Mouse (Mus musculus): ENCODE data around the gene Rilp. TPM values are rescaled to one million over a fixed set of nuclear protein-coding genes. Genes with fewer than 3 reads are reported as not detected.
"Not testable (repeated sequence)": the region's sequence is repeated elsewhere in the genome, so short reads cannot be mapped to it uniquely, and the experiment has no call there.

Gene Rilp
- polyA plus RNA-seq, 1 experiment from 2014 or later = 3.1 TPM

DNA sequence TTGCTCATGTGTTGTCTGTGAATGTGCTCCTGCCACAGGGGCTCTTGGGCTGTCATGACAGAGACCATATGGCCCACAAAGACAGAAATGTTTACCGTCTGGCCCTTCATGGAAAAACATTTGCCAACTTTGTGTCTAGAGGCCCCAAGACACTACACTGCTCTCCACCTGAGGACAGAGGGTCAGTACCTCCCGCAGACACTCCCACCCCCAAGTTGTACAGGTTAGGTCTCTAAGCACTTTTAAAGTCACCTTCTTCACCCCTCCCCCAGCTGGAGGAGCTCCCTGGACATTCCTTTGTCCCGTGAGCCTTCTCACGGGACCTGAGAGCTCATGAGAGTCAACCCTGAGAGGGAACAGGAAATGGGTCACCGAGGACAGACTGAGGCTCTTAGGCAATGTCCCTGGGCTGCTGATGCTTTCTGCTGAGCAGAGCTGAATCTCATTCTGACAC, 39.8 kb downstream of the Rilp start:
- peaks cover 49% of the 10 kb centered on the region for H3K36me3 ChIP-seq (replicated peaks; ENCODE audit: control insufficient read depth, insufficient read depth)
- H3K4me2 ChIP-seq (replicated peaks) = no peak overlapping the region
- H3K4me1 ChIP-seq (replicated peaks; ENCODE audit: control insufficient read depth, insufficient read depth, low read length) = peaks cover 27% of the 10 kb centered on the region; the same call in 1 of the 2 replicates
- ATAC-seq (ENCODE audit: low FRiP score) (no peak), DNase-seq (ENCODE audit: low spot score) (no peak)
- H3K4me3 ChIP-seq (replicated peaks; ENCODE audit: low read length) = no peak overlapping the region
- no peaks in the 10 kb centered on the region for H3K9me3 ChIP-seq (ENCODE audit: control insufficient read depth, low read length)
- peak overlapping the region; percentile 45 for H3K27ac ChIP-seq
- no peak overlapping the region for H3K9ac ChIP-seq
- WGBS = 48% methylated on average over 5 of the region's 5 CpGs
- H3K27me3 ChIP-seq (ENCODE audit: control insufficient read depth, insufficient read depth, low read length) = no peaks in the 10 kb centered on the region

DNA sequence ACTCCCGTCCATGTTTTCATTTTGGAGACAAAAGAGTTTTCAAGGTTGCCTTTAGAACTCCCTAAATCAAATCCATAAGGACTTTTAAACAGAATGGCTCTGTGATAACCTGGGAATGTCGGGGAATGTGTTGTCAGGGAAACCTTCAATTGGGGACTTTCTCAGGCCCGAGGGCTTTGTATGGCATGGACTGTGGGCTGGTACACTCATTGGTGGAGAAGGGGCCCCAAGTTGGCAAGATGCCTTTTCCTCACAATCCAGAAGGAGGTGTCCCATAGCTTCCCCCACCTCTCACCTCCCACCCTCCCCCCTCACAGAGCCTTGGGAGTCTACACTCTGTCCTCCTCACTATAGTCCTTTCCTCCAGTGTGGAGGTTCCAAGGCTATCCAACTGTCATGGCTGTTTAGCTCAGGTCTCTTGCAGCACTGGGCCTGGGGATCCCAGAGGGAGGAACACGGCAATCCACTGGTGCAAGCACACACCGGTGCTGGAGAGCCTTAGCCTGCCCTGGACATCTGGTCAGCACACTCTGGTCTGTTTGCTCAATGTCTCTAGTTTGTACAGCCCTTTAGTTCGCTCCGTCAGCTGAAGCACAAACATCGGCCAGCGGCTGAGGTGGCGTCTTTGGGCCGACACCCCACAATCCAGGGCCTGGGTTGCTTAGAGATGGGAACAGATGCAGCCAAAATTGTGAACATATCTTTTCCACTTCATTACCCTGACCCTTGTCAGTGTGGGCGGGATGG, 40.5 kb downstream of the Rilp start:
- 45% methylated on average over 12 of the region's 12 CpGs for WGBS
- H3K9me3 ChIP-seq (ENCODE audit: control insufficient read depth, low read length) = no peaks in the 10 kb centered on the region
- peak overlapping the region; percentile 45 for H3K27ac ChIP-seq
- DNase-seq (ENCODE audit: low spot score) = no peak
- no peak overlapping the region for H3K4me2 ChIP-seq (replicated peaks)
- no peaks in the 10 kb centered on the region for H3K27me3 ChIP-seq (ENCODE audit: control insufficient read depth, insufficient read depth, low read length)
- H3K9ac ChIP-seq = no peak overlapping the region
- peak; percentile 31; the same call in 1 of the 2 replicates for ATAC-seq (ENCODE audit: low FRiP score)
- H3K36me3 ChIP-seq (replicated peaks; ENCODE audit: control insufficient read depth, insufficient read depth) = peaks cover 43% of the 10 kb centered on the region
- H3K4me1 ChIP-seq (replicated peaks; ENCODE audit: control insufficient read depth, insufficient read depth, low read length) = peaks cover 27% of the 10 kb centered on the region; the same call in 1 of the 2 replicates
- H3K4me3 ChIP-seq (replicated peaks; ENCODE audit: low read length) = no peak overlapping the region

DNA sequence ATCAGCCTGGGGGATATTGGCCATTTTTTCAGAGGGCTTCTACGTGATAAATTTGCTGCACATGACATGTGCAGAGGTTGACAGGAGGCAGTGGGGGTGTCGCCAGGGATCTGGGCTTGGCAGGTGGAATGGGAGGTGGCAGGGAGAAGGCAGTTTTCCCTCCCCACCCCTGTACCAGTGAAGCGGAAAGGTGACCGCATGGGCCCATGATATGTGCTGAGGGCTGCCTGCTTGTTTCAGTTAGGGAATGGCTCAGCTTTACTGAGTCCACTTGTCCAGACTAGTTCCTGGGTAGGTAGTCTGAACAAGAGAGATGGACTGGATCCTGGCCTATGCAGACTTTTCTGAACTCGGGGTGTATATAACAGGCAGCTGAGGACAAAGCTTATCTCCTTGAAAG, 41.4 kb downstream of the Rilp start:
- DNase-seq (ENCODE audit: low spot score) = no peak
- H3K27me3 ChIP-seq (ENCODE audit: control insufficient read depth, insufficient read depth, low read length) = no peaks in the 10 kb centered on the region
- no peak overlapping the region for H3K4me3 ChIP-seq (replicated peaks; ENCODE audit: low read length)
- ATAC-seq (ENCODE audit: low FRiP score) = no peak
- peaks cover 27% of the 10 kb centered on the region; the same call in 1 of the 2 replicates for H3K4me1 ChIP-seq (replicated peaks; ENCODE audit: control insufficient read depth, insufficient read depth, low read length)
- 74% methylated on average over 5 of the region's 5 CpGs for WGBS
- H3K9ac ChIP-seq = no peak overlapping the region
- no peaks in the 10 kb centered on the region for H3K9me3 ChIP-seq (ENCODE audit: control insufficient read depth, low read length)
- H3K4me2 ChIP-seq (replicated peaks) = no peak overlapping the region
- no peak overlapping the region for H3K27ac ChIP-seq
- peaks cover 33% of the 10 kb centered on the region for H3K36me3 ChIP-seq (replicated peaks; ENCODE audit: control insufficient read depth, insufficient read depth)

GRCm38 (mm10) chr11:75551961-75552441, 42.1 kb downstream of the Rilp start:
- Histone ChIP-seq H3K4me2 (replicated peaks) (no peak overlapping the region), H3K27me3 (ENCODE audit: control insufficient read depth, insufficient read depth, low read length) (no peaks in the 10 kb centered on the region), H3K9me3 (ENCODE audit: control insufficient read depth, low read length) (no peaks in the 10 kb centered on the region), H3K4me1 (replicated peaks; ENCODE audit: control insufficient read depth, insufficient read depth, low read length) (peaks cover 27% of the 10 kb centered on the region; the same call in 1 of the 2 replicates), H3K4me3 (replicated peaks; ENCODE audit: low read length) (no peak overlapping the region), H3K27ac (0 out of 2 replicates have a peak overlapping the region, but pooled peaks have one; percentile 10), H3K9ac (no peak overlapping the region), H3K36me3 (replicated peaks; ENCODE audit: control insufficient read depth, insufficient read depth) (peaks cover 27% of the 10 kb centered on the region)
- ATAC-seq (ENCODE audit: low FRiP score) (no peak), DNase-seq (ENCODE audit: low spot score) (no peak)
- 60% methylated on average over 9 of the region's 9 CpGs for WGBS

DNA sequence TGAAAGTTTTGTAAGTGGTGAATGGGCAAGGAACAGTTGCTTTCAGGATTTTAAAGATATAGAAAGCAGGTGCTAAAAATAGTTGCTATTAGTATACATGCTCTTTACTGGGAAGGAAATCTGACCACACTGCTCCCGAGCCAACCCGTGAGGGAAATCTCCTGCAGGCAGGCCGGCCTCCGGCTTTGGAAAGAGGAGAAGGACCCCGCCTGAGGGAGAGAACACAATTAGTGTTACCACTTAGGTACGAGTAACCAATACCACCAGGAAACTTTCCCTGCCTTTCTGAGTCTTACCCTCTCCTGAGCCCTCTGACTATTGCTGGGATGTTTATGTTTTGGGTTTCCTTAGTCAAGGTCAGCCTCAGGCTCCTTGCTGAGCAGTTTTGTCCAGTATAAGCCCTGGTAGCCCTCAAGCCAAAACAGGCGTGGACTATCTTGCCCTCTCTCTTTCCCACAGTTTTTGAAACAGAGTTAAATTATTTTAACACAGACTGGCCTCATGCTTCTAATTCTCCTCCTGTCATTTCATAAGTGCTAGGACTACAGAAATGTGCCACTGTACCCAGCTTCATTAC, 43.1 kb downstream of the Rilp start:
- Histone ChIP-seq H3K4me2 (replicated peaks) (no peak overlapping the region), H3K36me3 (replicated peaks; ENCODE audit: control insufficient read depth, insufficient read depth) (peaks cover 28% of the 10 kb centered on the region), H3K9me3 (ENCODE audit: control insufficient read depth, low read length) (no peaks in the 10 kb centered on the region), H3K27ac (no peak overlapping the region), H3K27me3 (ENCODE audit: control insufficient read depth, insufficient read depth, low read length) (no peaks in the 10 kb centered on the region), H3K9ac (no peak overlapping the region), H3K4me1 (replicated peaks; ENCODE audit: control insufficient read depth, insufficient read depth, low read length) (peaks cover 27% of the 10 kb centered on the region; the same call in 1 of the 2 replicates), H3K4me3 (replicated peaks; ENCODE audit: low read length) (no peak overlapping the region)
- no peak for DNase-seq (ENCODE audit: low spot score)
- WGBS = 70% methylated on average over 7 of the region's 7 CpGs
- no peak for ATAC-seq (ENCODE audit: low FRiP score)

GRCm38 (mm10) chr11:75556006-75556405, 46.1 kb downstream of the Rilp start:
- not testable (repeated sequence) for H3K9ac ChIP-seq; H3K27me3 ChIP-seq (ENCODE audit: control insufficient read depth, insufficient read depth, low read length); H3K9me3 ChIP-seq (ENCODE audit: control insufficient read depth, low read length); ATAC-seq (ENCODE audit: low FRiP score); DNase-seq (ENCODE audit: low spot score); H3K27ac ChIP-seq; H3K4me3 ChIP-seq (replicated peaks; ENCODE audit: low read length); H3K4me2 ChIP-seq (replicated peaks)
- Histone ChIP-seq H3K4me1 (replicated peaks; ENCODE audit: control insufficient read depth, insufficient read depth, low read length) (0 out of 2 replicates have a peak, but pooled peaks cover 12% of the 10 kb centered on the region), H3K36me3 (replicated peaks; ENCODE audit: control insufficient read depth, insufficient read depth) (peaks cover 23% of the 10 kb centered on the region)
- 95% methylated on average over 6 of the region's 6 CpGs for WGBS

- H3K4me2 ChIP-seq (replicated peaks) = no peak overlapping the region
- H3K9ac ChIP-seq = no peak overlapping the region
- ATAC-seq (ENCODE audit: low FRiP score) = no peak
- H3K9me3 ChIP-seq (ENCODE audit: control insufficient read depth, low read length) = no peaks in the 10 kb centered on the region
- 75% methylated on average over 6 of the region's 6 CpGs for WGBS
- H3K4me3 ChIP-seq (replicated peaks; ENCODE audit: low read length) = no peak overlapping the region
- DNase-seq (ENCODE audit: low spot score) = no peak
- H3K27me3 ChIP-seq (ENCODE audit: control insufficient read depth, insufficient read depth, low read length) = no peaks in the 10 kb centered on the region
- peaks cover 30% of the 10 kb centered on the region for H3K36me3 ChIP-seq (replicated peaks; ENCODE audit: control insufficient read depth, insufficient read depth)
- H3K27ac ChIP-seq = no peak overlapping the region
- H3K4me1 ChIP-seq (replicated peaks; ENCODE audit: control insufficient read depth, insufficient read depth, low read length) = 0 out of 2 replicates have a peak, but pooled peaks cover 6% of the 10 kb centered on the region
Measured at GRCm38 (mm10) chr11:75557142-75557541, 47.2 kb downstream of the Rilp start.

DNA sequence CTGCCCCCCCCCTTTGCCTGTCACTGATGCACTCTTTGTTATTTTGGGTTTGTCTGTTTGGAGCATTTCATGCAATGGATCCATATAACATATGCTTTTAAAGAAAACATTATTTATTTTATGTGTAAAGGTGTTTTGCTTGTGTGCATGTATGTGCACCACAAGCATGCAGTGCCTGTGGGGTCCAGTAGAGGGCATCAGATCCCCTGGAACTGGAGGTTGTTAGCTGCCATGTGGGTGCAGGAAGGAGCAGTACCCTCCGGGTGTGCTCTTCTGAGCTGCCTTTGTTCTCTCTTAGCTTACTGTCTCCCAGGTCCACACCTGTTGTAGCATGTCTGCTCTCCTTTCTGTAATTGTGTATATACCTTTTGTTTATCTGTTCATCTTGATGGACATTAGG, 48.2 kb downstream of the Rilp start:
- Histone ChIP-seq H3K9me3 (ENCODE audit: control insufficient read depth, low read length) (no peaks in the 10 kb centered on the region), H3K4me1 (replicated peaks; ENCODE audit: control insufficient read depth, insufficient read depth, low read length) (no peaks in the 10 kb centered on the region), H3K4me2 (replicated peaks) (no peak overlapping the region), H3K9ac (no peak overlapping the region), H3K36me3 (replicated peaks; ENCODE audit: control insufficient read depth, insufficient read depth) (peaks cover 40% of the 10 kb centered on the region), H3K27ac (no peak overlapping the region), H3K27me3 (ENCODE audit: control insufficient read depth, insufficient read depth, low read length) (no peaks in the 10 kb centered on the region), H3K4me3 (replicated peaks; ENCODE audit: low read length) (no peak overlapping the region)
- no peak for ATAC-seq (ENCODE audit: low FRiP score)
- DNase-seq (ENCODE audit: low spot score) = no peak
- 96% methylated on average over 1 of the region's 1 CpGs for WGBS

- no peak overlapping the region for H3K4me2 ChIP-seq (replicated peaks)
- ATAC-seq (ENCODE audit: low FRiP score) = no peak
- WGBS = 94% methylated on average over 8 of the region's 8 CpGs
Measured at GRCm38 (mm10) chr11:75559870-75560504, 50.1 kb downstream of the Rilp start.

More at GRCm38 (mm10) chr11:75559870-75560504, 50.1 kb downstream of the Rilp start:
- Histone ChIP-seq H3K9ac (no peak overlapping the region), H3K27me3 (ENCODE audit: control insufficient read depth, insufficient read depth, low read length) (no peaks in the 10 kb centered on the region), H3K4me3 (replicated peaks; ENCODE audit: low read length) (no peak overlapping the region), H3K4me1 (replicated peaks; ENCODE audit: control insufficient read depth, insufficient read depth, low read length) (no peaks in the 10 kb centered on the region), H3K27ac (no peak overlapping the region), H3K9me3 (ENCODE audit: control insufficient read depth, low read length) (no peaks in the 10 kb centered on the region), H3K36me3 (replicated peaks; ENCODE audit: control insufficient read depth, insufficient read depth) (peaks cover 49% of the 10 kb centered on the region)
- no peak for DNase-seq (ENCODE audit: low spot score)

Measured in hindbrain, embryonic 14.5 days (tissue).